Mouse (Mus musculus): ENCODE measurements around the gene Usp9x. TPM values are rescaled to one million over a fixed set of nuclear protein-coding genes. Genes with fewer than 3 reads are reported as not detected.

The Usp9x gene
- polyA plus RNA-seq (2012; rRNA removed; ENCODE audit: low replicate concordance): 1.5 TPM in 2 replicates

DNA sequence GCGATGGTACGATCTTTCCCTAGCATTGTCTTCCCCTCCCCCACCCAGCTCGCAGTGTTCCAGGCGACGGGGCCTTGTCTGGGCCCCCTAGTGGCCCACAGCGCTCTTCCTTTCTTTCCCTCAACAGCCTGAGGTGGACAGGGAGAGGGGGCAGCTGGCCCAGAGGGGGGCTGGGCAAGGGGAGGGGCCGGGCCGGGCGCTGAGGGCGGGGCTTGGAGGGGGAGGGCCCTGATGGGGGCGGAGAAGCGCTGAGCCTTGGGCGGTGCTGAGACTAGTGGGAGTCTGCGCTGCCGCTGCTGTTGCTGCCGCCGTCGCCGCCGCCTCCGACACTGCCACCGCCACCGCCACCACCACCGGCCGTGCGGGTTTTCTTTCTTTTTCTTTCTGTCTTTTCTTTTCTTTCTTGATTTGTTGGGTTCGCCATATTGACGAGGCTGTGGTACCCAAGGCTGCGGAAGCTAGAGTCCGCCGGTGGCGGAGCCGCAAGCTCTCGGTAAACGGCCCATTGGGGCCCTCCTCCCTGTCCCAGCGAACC, at the start of gene Usp9x:
TSS of gene Usp9x (plus strand) at position 258 of the 535 bp plus-strand sequence.

Other genes starting within 250 kb of the Usp9x start
- 2.3 and 4.5 TPM in 2 replicates for gene Ddx3x, start 209.5 kb downstream of the Usp9x start, polyA plus RNA-seq (2012; rRNA removed; ENCODE audit: low replicate concordance)

Data from duodenum, adult 2 months (tissue).